Mouse (Mus musculus): Measurements from ENCODE around the gene Ipo4. TPM values are rescaled to one million over a fixed set of nuclear protein-coding genes. Genes with fewer than 3 reads are reported as not detected.

Ipo4 gene
- total and polyA plus RNA-seq, 2 experiments, result 16.8 to 53.0 TPM

GRCm38 (mm10) chr14:55603633-55604576 lies 31.9 kb downstream of the Ipo4 start:
- peaks cover 22% of the 10 kb centered on the region for H3K4me1 ChIP-seq (ENCODE audit: control insufficient read depth, insufficient read depth, low read length)
- peaks cover 2% of the 10 kb centered on the region; the same call in 1 of the 2 replicates for H3K79me2 ChIP-seq (ENCODE audit: control insufficient read depth, insufficient read depth, low read length)
- H3K4me3 ChIP-seq (ENCODE audit: insufficient read depth, low read depth, low read length), result peak overlapping the region; percentile 75
- peaks cover 39% of the 10 kb centered on the region for H3K36me3 ChIP-seq (ENCODE audit: control insufficient read depth, insufficient read depth, low read length)
- DNase-seq (ENCODE audit: extremely low read depth, low read depth, low spot score), result peak; percentile 96
- peak overlapping the region; percentile 83 for H3K9ac ChIP-seq (ENCODE audit: low read depth, low read length)
- WGBS, result 4% methylated on average over 19 of the region's 19 CpGs
- peak; percentile 24 for TF ChIP-seq POLR2A (IDR thresholded peaks at IDR 0.05; ENCODE audit: extremely low read depth, insufficient read depth, low read length)
- TF ChIP-seq CTCF (IDR thresholded peaks at IDR 0.05; ENCODE audit: low read depth, low read length), result peak; percentile 94
- H3K27me3 ChIP-seq (ENCODE audit: control insufficient read depth, insufficient read depth, low read length), result no peaks in the 10 kb centered on the region
- peak overlapping the region; percentile 96 for H3K27ac ChIP-seq (replicated peaks; ENCODE audit: insufficient read depth, low read depth, low read length)

GRCm38 (mm10) chr14:55603271-55603632 lies 32.5 kb downstream of the Ipo4 start, which contains the start of gene Irf9:
Gene Irf9 (plus strand): TSS chr14:55603571.
- peaks cover 38% of the 10 kb centered on the region for H3K36me3 ChIP-seq (ENCODE audit: control insufficient read depth, insufficient read depth, low read length)
- H3K27me3 ChIP-seq (ENCODE audit: control insufficient read depth, insufficient read depth, low read length), result no peaks in the 10 kb centered on the region
- TF ChIP-seq CTCF (IDR thresholded peaks at IDR 0.05; ENCODE audit: low read depth, low read length) (no peak), POLR2A (IDR thresholded peaks at IDR 0.05; ENCODE audit: extremely low read depth, insufficient read depth, low read length) (no peak)
- peak within 1 kb of the TSS; percentile 75 for H3K4me3 ChIP-seq (ENCODE audit: insufficient read depth, low read depth, low read length)
- 74% methylated on average over 7 of the region's 7 CpGs for WGBS
- peaks cover 22% of the 10 kb centered on the region for H3K4me1 ChIP-seq (ENCODE audit: control insufficient read depth, insufficient read depth, low read length)
- peak within 1 kb of the TSS; percentile 83 for H3K9ac ChIP-seq (ENCODE audit: low read depth, low read length)
- peak within 1 kb of the TSS; percentile 96 for H3K27ac ChIP-seq (replicated peaks; ENCODE audit: insufficient read depth, low read depth, low read length)
- peaks cover 2% of the 10 kb centered on the region; the same call in 1 of the 2 replicates for H3K79me2 ChIP-seq (ENCODE audit: control insufficient read depth, insufficient read depth, low read length)
- DNase-seq (ENCODE audit: extremely low read depth, low read depth, low spot score), result no peak

GRCm38 (mm10) chr14:55598521-55599390 lies 37.0 kb downstream of the Ipo4 start:
- no peak for DNase-seq (ENCODE audit: extremely low read depth, low read depth, low spot score)
- WGBS, result 95% methylated on average over 21 of the region's 21 CpGs

GRCm38 (mm10) chr14:55596036-55596690 lies 39.6 kb downstream of the Ipo4 start:
- peaks cover 22% of the 10 kb centered on the region; the same call in 1 of the 2 replicates for H3K79me2 ChIP-seq (ENCODE audit: control insufficient read depth, insufficient read depth, low read length)
- no peak for DNase-seq (ENCODE audit: extremely low read depth, low read depth, low spot score)
- 88% methylated on average over 13 of the region's 13 CpGs for WGBS
- no peak overlapping the region for H3K4me3 ChIP-seq (ENCODE audit: insufficient read depth, low read depth, low read length)
- TF ChIP-seq POLR2A (IDR thresholded peaks at IDR 0.05; ENCODE audit: extremely low read depth, insufficient read depth, low read length) (no peak), CTCF (IDR thresholded peaks at IDR 0.05; ENCODE audit: low read depth, low read length) (no peak)
- H3K27ac ChIP-seq (replicated peaks; ENCODE audit: insufficient read depth, low read depth, low read length), result no peak overlapping the region
- H3K9ac ChIP-seq (ENCODE audit: low read depth, low read length), result no peak overlapping the region
- peaks cover 30% of the 10 kb centered on the region for H3K36me3 ChIP-seq (ENCODE audit: control insufficient read depth, insufficient read depth, low read length)
- H3K4me1 ChIP-seq (ENCODE audit: control insufficient read depth, insufficient read depth, low read length), result peaks cover 7% of the 10 kb centered on the region; the same call in 1 of the 2 replicates
- H3K27me3 ChIP-seq (ENCODE audit: control insufficient read depth, insufficient read depth, low read length), result no peaks in the 10 kb centered on the region

More at GRCm38 (mm10) chr14:55598521-55599390, 37.0 kb downstream of the Ipo4 start:
- TF ChIP-seq POLR2A (IDR thresholded peaks at IDR 0.05; ENCODE audit: extremely low read depth, insufficient read depth, low read length) (no peak), CTCF (IDR thresholded peaks at IDR 0.05; ENCODE audit: low read depth, low read length) (no peak)
- H3K27ac ChIP-seq (replicated peaks; ENCODE audit: insufficient read depth, low read depth, low read length), result no peak overlapping the region
- no peaks in the 10 kb centered on the region for H3K27me3 ChIP-seq (ENCODE audit: control insufficient read depth, insufficient read depth, low read length)
- peaks cover 34% of the 10 kb centered on the region for H3K36me3 ChIP-seq (ENCODE audit: control insufficient read depth, insufficient read depth, low read length)
- no peak overlapping the region for H3K9ac ChIP-seq (ENCODE audit: low read depth, low read length)
- peaks cover 12% of the 10 kb centered on the region; the same call in 1 of the 2 replicates for H3K4me1 ChIP-seq (ENCODE audit: control insufficient read depth, insufficient read depth, low read length)
- H3K79me2 ChIP-seq (ENCODE audit: control insufficient read depth, insufficient read depth, low read length), result peaks cover 14% of the 10 kb centered on the region; the same call in 1 of the 2 replicates
- H3K4me3 ChIP-seq (ENCODE audit: insufficient read depth, low read depth, low read length), result no peak overlapping the region

- H3K36me3 ChIP-seq (ENCODE audit: control insufficient read depth, insufficient read depth, low read length), result peaks cover 20% of the 10 kb centered on the region
- H3K4me3 ChIP-seq (ENCODE audit: insufficient read depth, low read depth, low read length), result peak overlapping the region; percentile 86
- peaks cover 22% of the 10 kb centered on the region; the same call in 1 of the 2 replicates for H3K79me2 ChIP-seq (ENCODE audit: control insufficient read depth, insufficient read depth, low read length)
- TF ChIP-seq POLR2A (IDR thresholded peaks at IDR 0.05; ENCODE audit: extremely low read depth, insufficient read depth, low read length) (no peak), CTCF (IDR thresholded peaks at IDR 0.05; ENCODE audit: low read depth, low read length) (no peak)
- H3K27ac ChIP-seq (replicated peaks; ENCODE audit: insufficient read depth, low read depth, low read length), result peak overlapping the region; percentile 82
- peaks cover 7% of the 10 kb centered on the region for H3K4me1 ChIP-seq (ENCODE audit: control insufficient read depth, insufficient read depth, low read length)
- H3K27me3 ChIP-seq (ENCODE audit: control insufficient read depth, insufficient read depth, low read length), result no peaks in the 10 kb centered on the region
- under 1% methylated on average over 16 of the region's 16 CpGs for WGBS
- DNase-seq (ENCODE audit: extremely low read depth, low read depth, low spot score), result no peak
- peak overlapping the region; percentile 89 for H3K9ac ChIP-seq (ENCODE audit: low read depth, low read length)
These were observed 43.5 kb downstream of the Ipo4 start for GRCm38 (mm10) chr14:55592226-55592625.

Measured in liver, adult 2 months (tissue).